Mouse (Mus musculus) embryonic fibroblast, embryonic 13.5 days (primary cell): ENCODE results near the gene Plcl1.

Experiments used
- CTCF ChIP-seq: IDR thresholded peaks from 2 replicates; pipeline ENCODE4 v1.5.1; 2011; ENCODE audit warnings: mild to moderate bottlenecking, control low read depth, low read length, moderate library complexity, borderline replicate concordance; ENCODE audit not compliant: insufficient read depth
- POLR2A ChIP-seq: IDR thresholded peaks from 2 replicates; pipeline ENCODE4 v1.6.1; 2011; ENCODE audit warnings: low read depth, mild to moderate bottlenecking, control low read depth, low read length, moderate library complexity

DNA sequence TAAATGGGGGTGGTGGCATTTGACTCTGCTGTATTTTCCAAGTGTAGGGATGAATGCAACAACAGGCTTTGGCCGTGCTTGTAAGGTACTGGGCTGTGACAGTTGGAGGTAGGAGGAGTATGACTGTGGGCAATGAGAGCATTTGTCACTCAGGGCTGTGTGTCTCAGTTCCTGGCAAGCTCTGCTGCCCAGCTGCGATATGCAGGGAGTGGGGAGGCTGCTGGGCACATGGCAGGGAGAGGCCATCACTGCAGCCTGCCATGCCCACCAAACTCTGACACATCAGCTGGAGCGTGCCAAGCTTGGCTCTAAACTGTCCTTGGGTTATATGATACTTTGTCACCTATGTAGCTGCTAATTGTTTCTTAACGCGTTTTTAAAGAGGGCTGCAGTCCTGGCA, 48.4 kb downstream of the Plcl1 start:
- TF ChIP-seq CTCF = no peak
- TF ChIP-seq POLR2A = no peak
